Mouse (Mus musculus) stomach, embryonic 14.5 days (tissue): ENCODE data around the gene Ankrd10. TPM values are rescaled to one million over a fixed set of nuclear protein-coding genes. Genes with fewer than 3 reads are reported as not detected.
"Not testable (repeated sequence)": the region's sequence is repeated elsewhere in the genome, so short reads cannot be mapped to it uniquely, and the experiment has no call there.

ENCODE experiments used
- ATAC-seq: fragments of 200-750 bp; cut with Nextera tagmentation; 2 replicates; pipeline ENCODE4 v1.8.0; 2017; ENCODE audit warnings: low read depth, moderate TSS enrichment; ENCODE audit not compliant: insufficient number of reproducible peaks, insufficient read depth, low FRiP score
- H3K27ac ChIP-seq: fragments of 300-500 bp; sonication (generic); 2 replicates; pipeline ENCODE4 v1.5.1; 2014; ENCODE audit warnings: mild to moderate bottlenecking, low read length, moderate library complexity, mixed read lengths
- H3K27me3 ChIP-seq: fragments of 300-500 bp; sonication (generic); 2 replicates; pipeline ENCODE4 v1.6.1; 2014; ENCODE audit warnings: low read length, control low read depth, mixed read lengths; ENCODE audit not compliant: control insufficient read depth, insufficient read depth
- H3K36me3 ChIP-seq: fragments of 300-500 bp; sonication (generic); 2 replicates; pipeline ENCODE4 v1.6.1; 2014; ENCODE audit warnings: mild to moderate bottlenecking, control low read depth, low read length, moderate library complexity, mixed read lengths; ENCODE audit not compliant: control insufficient read depth, insufficient read depth
- H3K4me1 ChIP-seq: fragments of 300-500 bp; sonication (generic); 2 replicates; pipeline ENCODE4 v1.6.1; 2014; ENCODE audit warnings: low read length, control low read depth, mixed read lengths; ENCODE audit not compliant: control insufficient read depth, insufficient read depth
- H3K4me2 ChIP-seq: fragments of 300-500 bp; sonication (generic); replicated peaks from 2 replicates; pipeline ENCODE4 v1.6.1; 2014; ENCODE audit warnings: low read depth, low read length, control low read depth
- H3K4me3 ChIP-seq: fragments of 300-500 bp; sonication (generic); 2 replicates; pipeline ENCODE4 v1.5.1; 2014; ENCODE audit warnings: low read depth, low read length, control low read depth
- H3K9ac ChIP-seq: fragments of 300-500 bp; sonication (generic); replicated peaks from 2 replicates; pipeline ENCODE4 v1.6.1; 2014; ENCODE audit warnings: low read depth, mild to moderate bottlenecking, control low read depth, low read length, moderate library complexity, mixed read lengths
- H3K9me3 ChIP-seq: fragments of 300-500 bp; sonication (generic); 2 replicates; pipeline ENCODE4 v1.6.1; 2016; ENCODE audit warnings: low read depth, low read length, control low read depth; ENCODE audit not compliant: control insufficient read depth
- WGBS: fragments of 180-500 bp; shearing (Covaris S2); extraction: QIAGEN DNeasy Blood & Tissue Kit; methylation state at CpG from one replicate; pipeline ENCODE4 v1.1.7; 2014; 5-methylcytosine and 5-hydroxymethylcytosine counted together
- polyA plus RNA-seq: library from polyadenylated mRNA; unstranded; fragments of >200 nt; fragmentation: Nextera tagmentation; extraction: Ambion mirVana; gene quantifications from 2 replicates; pipeline ENCODE4 v1.2.1, GENCODE M21; 2014

The Ankrd10 gene
- polyA plus RNA-seq = 101 and 109 TPM in 2 replicates

GRCm38 (mm10) chr8:11635611-11636081 is at the start of gene Ankrd10:
Gene Ankrd10 (minus strand): TSS chr8:11635757.
- peaks cover 12% of the 10 kb centered on the region for H3K36me3 ChIP-seq
- H3K4me1 ChIP-seq = peaks cover 22% of the 10 kb centered on the region
- peak within 1 kb of the TSS; percentile 47 for H3K4me2 ChIP-seq
- H3K9ac ChIP-seq = peak within 1 kb of the TSS; percentile 96
- peak; percentile 96 for ATAC-seq
- H3K4me3 ChIP-seq = peak within 1 kb of the TSS; percentile 95
- no peaks in the 10 kb centered on the region for H3K9me3 ChIP-seq
- H3K27me3 ChIP-seq = no peaks in the 10 kb centered on the region
- H3K27ac ChIP-seq = peak within 1 kb of the TSS; percentile 99
- WGBS = under 1% methylated on average over 40 of the region's 40 CpGs

- 74% methylated on average over 7 of the region's 7 CpGs for WGBS
- Histone ChIP-seq H3K4me1 (no peaks in the 10 kb centered on the region), H3K4me3 (no peak overlapping the region), H3K4me2 (no peak overlapping the region), H3K27me3 (no peaks in the 10 kb centered on the region), H3K27ac (no peak overlapping the region), H3K36me3 (no peaks in the 10 kb centered on the region), H3K9me3 (no peaks in the 10 kb centered on the region), H3K9ac (no peak overlapping the region)
- no peak for ATAC-seq
Measured at GRCm38 (mm10) chr8:11684558-11684957, 49.0 kb upstream of the Ankrd10 start.

- Histone ChIP-seq H3K9me3 (no peaks in the 10 kb centered on the region), H3K4me1 (no peaks in the 10 kb centered on the region), H3K36me3 (no peaks in the 10 kb centered on the region), H3K27ac (no peak overlapping the region), H3K27me3 (no peaks in the 10 kb centered on the region), H3K4me2 (no peak overlapping the region), H3K9ac (no peak overlapping the region), H3K4me3 (no peak overlapping the region)
- ATAC-seq = no peak
- 78% methylated on average over 2 of the region's 2 CpGs for WGBS
Measured at GRCm38 (mm10) chr8:11668308-11668707, 32.8 kb upstream of the Ankrd10 start.

- not testable (repeated sequence) for H3K4me3 ChIP-seq, H3K36me3 ChIP-seq, ATAC-seq, H3K9me3 ChIP-seq, H3K4me1 ChIP-seq, H3K27ac ChIP-seq, H3K27me3 ChIP-seq, H3K4me2 ChIP-seq, H3K9ac ChIP-seq
- WGBS = 80% methylated on average over 20 of the region's 20 CpGs
Measured at GRCm38 (mm10) chr8:11666023-11666716, 30.6 kb upstream of the Ankrd10 start.

GRCm38 (mm10) chr8:11661969-11662368 is 26.4 kb upstream of the Ankrd10 start:
- H3K27me3 ChIP-seq = no peaks in the 10 kb centered on the region
- no peaks in the 10 kb centered on the region for H3K9me3 ChIP-seq
- 83% methylated on average over 3 of the region's 3 CpGs for WGBS

GRCm38 (mm10) chr8:11650021-11650420 is 14.5 kb upstream of the Ankrd10 start:
- Histone ChIP-seq H3K9ac (no peak overlapping the region), H3K4me3 (no peak overlapping the region), H3K4me2 (no peak overlapping the region), H3K36me3 (no peaks in the 10 kb centered on the region), H3K4me1 (no peaks in the 10 kb centered on the region), H3K27ac (no peak overlapping the region), H3K9me3 (no peaks in the 10 kb centered on the region), H3K27me3 (no peaks in the 10 kb centered on the region)
- 88% methylated on average over 5 of the region's 5 CpGs for WGBS
- ATAC-seq = no peak

More at GRCm38 (mm10) chr8:11661969-11662368, 26.4 kb upstream of the Ankrd10 start:
- no peak for ATAC-seq
- H3K4me3 ChIP-seq = no peak overlapping the region
- H3K27ac ChIP-seq = no peak overlapping the region
- no peak overlapping the region for H3K4me2 ChIP-seq
- H3K36me3 ChIP-seq = no peaks in the 10 kb centered on the region
- no peaks in the 10 kb centered on the region for H3K4me1 ChIP-seq
- H3K9ac ChIP-seq = no peak overlapping the region

GRCm38 (mm10) chr8:11643123-11643522 is 7.6 kb upstream of the Ankrd10 start:
- ATAC-seq = no peak
- H3K4me2 ChIP-seq = no peak overlapping the region
- no peak overlapping the region for H3K4me3 ChIP-seq
- WGBS = 81% methylated on average over 2 of the region's 2 CpGs
- H3K27ac ChIP-seq = no peak overlapping the region
- H3K4me1 ChIP-seq = no peaks in the 10 kb centered on the region
- H3K9ac ChIP-seq = no peak overlapping the region
- H3K27me3 ChIP-seq = no peaks in the 10 kb centered on the region
- H3K9me3 ChIP-seq = no peaks in the 10 kb centered on the region
- H3K36me3 ChIP-seq = no peaks in the 10 kb centered on the region

GRCm38 (mm10) chr8:11640606-11641005 is 5.0 kb upstream of the Ankrd10 start:
- no peak for ATAC-seq
- Histone ChIP-seq H3K9ac (no peak overlapping the region), H3K9me3 (no peaks in the 10 kb centered on the region), H3K27me3 (no peaks in the 10 kb centered on the region), H3K36me3 (no peaks in the 10 kb centered on the region), H3K27ac (no peak overlapping the region), H3K4me3 (no peak overlapping the region), H3K4me1 (peaks cover 5% of the 10 kb centered on the region; the same call in 1 of the 2 replicates), H3K4me2 (no peak overlapping the region)
- 52% methylated on average over 2 of the region's 2 CpGs for WGBS

GRCm38 (mm10) chr8:11637531-11637930 is 2.0 kb upstream of the Ankrd10 start:
- no peaks in the 10 kb centered on the region for H3K36me3 ChIP-seq
- WGBS = 94% methylated on average over 7 of the region's 7 CpGs
- ATAC-seq = no peak

More at GRCm38 (mm10) chr8:11637531-11637930, 2.0 kb upstream of the Ankrd10 start:
- no peak overlapping the region for H3K27ac ChIP-seq
- H3K4me2 ChIP-seq = no peak overlapping the region
- H3K27me3 ChIP-seq = no peaks in the 10 kb centered on the region
- no peak overlapping the region for H3K4me3 ChIP-seq
- no peaks in the 10 kb centered on the region for H3K9me3 ChIP-seq
- H3K9ac ChIP-seq = no peak overlapping the region
- peaks cover 19% of the 10 kb centered on the region for H3K4me1 ChIP-seq
